Mouse (Mus musculus) kidney, adult 2 months (tissue): Measurements from ENCODE around the gene Pax4. TPM values are rescaled to one million over a fixed set of nuclear protein-coding genes. Genes with fewer than 3 reads are reported as not detected.

Experiments used
- DNase-seq: peaks from one replicate; pipeline ENCODE4 v3.0.0; 2021
- H3K27ac ChIP-seq: fragments of 200-500 bp; 2 replicates; pipeline ENCODE4 v1.5.1; 2012; ENCODE audit warnings: low read depth, low read length, control low read depth, inconsistent platforms; ENCODE audit not compliant: insufficient read depth
- H3K27me3 ChIP-seq: fragments of 200-500 bp; replicated peaks from 2 replicates; pipeline ENCODE4 v1.6.1; 2012; ENCODE audit warnings: mild to moderate bottlenecking, moderate library complexity, low read length, inconsistent platforms; ENCODE audit not compliant: control insufficient read depth, insufficient read depth
- H3K36me3 ChIP-seq: fragments of 200-500 bp; 2 replicates; pipeline ENCODE4 v1.6.1; 2012; ENCODE audit warnings: mild to moderate bottlenecking, moderate library complexity, low read length, inconsistent platforms; ENCODE audit not compliant: control insufficient read depth, insufficient read depth
- H3K4me1 ChIP-seq: fragments of 200-500 bp; 2 replicates; pipeline ENCODE4 v1.6.1; 2011; ENCODE audit warnings: low read length; ENCODE audit not compliant: control insufficient read depth, insufficient read depth
- H3K4me3 ChIP-seq: fragments of 200-500 bp; 2 replicates; pipeline ENCODE4 v1.5.1; 2011; ENCODE audit warnings: mild to moderate bottlenecking, low read depth, low read length, control low read depth; ENCODE audit not compliant: insufficient read depth
- CTCF ChIP-seq: fragments of 200-500 bp; conservative IDR thresholded peaks from 2 replicates; pipeline ENCODE4 v1.5.1; 2011; ENCODE audit warnings: low read depth, mild to moderate bottlenecking, control low read depth, low read length, moderate library complexity, mixed read lengths; ENCODE audit not compliant: insufficient read depth, insufficient read length
- POLR2A ChIP-seq: fragments of 200-500 bp; IDR thresholded peaks from one replicate; pipeline ENCODE4 v1.6.1; 2011; ENCODE audit warnings: low read depth, low read length, control low read depth
- WGBS: fragments of 180-500 bp; shearing (Covaris S2); methylation state at CpG from one replicate; pipeline ENCODE4 v1.1.7; 2018; 5-methylcytosine and 5-hydroxymethylcytosine counted together
- polyA plus RNA-seq: library from polyadenylated mRNA; depleted of rRNA; stranded (reverse); fragments of >200 nt; gene quantifications from 2 replicates; pipeline ENCODE4 v1.2.3, GENCODE M21; 2012

Gene Pax4
- polyA plus RNA-seq, 1 experiment = not detected

GRCm38 (mm10) chr6:28447937-28448336 is 1.2 kb downstream of the Pax4 start:
- Histone ChIP-seq H3K27me3 (no peaks in the 10 kb centered on the region), H3K4me1 (no peaks in the 10 kb centered on the region), H3K27ac (no peak overlapping the region), H3K4me3 (no peak overlapping the region), H3K36me3 (no peaks in the 10 kb centered on the region)
- 70% methylated on average over 7 of the region's 7 CpGs for WGBS
- TF ChIP-seq POLR2A = no peak
- TF ChIP-seq CTCF = no peak
- DNase-seq = no peak

- H3K27ac ChIP-seq = no peak overlapping the region
- WGBS = 75% methylated on average over 6 of the region's 6 CpGs
- TF ChIP-seq POLR2A = no peak
- no peak for TF ChIP-seq CTCF
- DNase-seq = no peak
- H3K4me1 ChIP-seq = no peaks in the 10 kb centered on the region
- H3K27me3 ChIP-seq = no peaks in the 10 kb centered on the region
- H3K4me3 ChIP-seq = no peak overlapping the region
- H3K36me3 ChIP-seq = no peaks in the 10 kb centered on the region
Observed at GRCm38 (mm10) chr6:28431538-28431855, 17.7 kb downstream of the Pax4 start.

DNA sequence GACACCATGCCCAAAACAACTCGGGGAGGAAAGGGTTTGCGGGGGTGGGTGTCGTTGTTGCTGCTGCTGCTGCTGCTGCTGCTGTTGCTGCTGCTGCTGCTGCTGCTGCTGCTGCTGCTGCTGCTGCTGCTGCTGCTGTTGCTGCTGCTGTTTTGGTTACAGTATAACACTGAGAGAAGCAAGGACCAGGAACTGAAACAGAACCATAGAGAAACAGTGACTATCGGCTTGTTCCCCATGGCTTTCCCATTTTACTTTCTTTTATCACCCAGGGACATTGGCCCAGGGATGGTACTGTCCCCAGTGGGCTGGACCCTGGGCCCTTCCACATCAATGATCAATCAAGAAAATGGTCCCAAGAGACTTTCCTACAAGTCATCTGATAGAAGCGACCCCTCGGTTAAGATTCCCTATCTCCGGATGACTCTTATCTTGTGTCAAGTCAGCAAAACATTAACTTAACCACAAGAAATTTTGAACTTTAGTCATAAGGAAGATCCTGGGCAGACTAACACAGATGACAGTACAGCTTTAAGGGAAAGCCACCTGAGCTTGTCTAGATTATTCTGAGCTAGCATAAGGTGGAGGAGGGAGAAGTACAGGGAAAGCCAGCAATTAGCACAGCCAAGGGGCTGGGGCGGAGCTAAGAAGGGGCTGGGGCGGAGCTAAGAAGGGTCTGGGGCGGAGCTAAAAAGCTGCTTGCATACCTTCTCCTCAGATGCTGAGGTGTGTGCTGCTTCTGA is 18.2 kb downstream of the Pax4 start:
- 79% methylated on average over 10 of the region's 10 CpGs for WGBS
- DNase-seq = no peak
- no peak overlapping the region for H3K4me3 ChIP-seq
- H3K27me3 ChIP-seq = no peaks in the 10 kb centered on the region
- H3K27ac ChIP-seq = no peak overlapping the region
- no peaks in the 10 kb centered on the region for H3K4me1 ChIP-seq
- H3K36me3 ChIP-seq = no peaks in the 10 kb centered on the region
- TF ChIP-seq CTCF = no peak
- no peak for TF ChIP-seq POLR2A

DNA sequence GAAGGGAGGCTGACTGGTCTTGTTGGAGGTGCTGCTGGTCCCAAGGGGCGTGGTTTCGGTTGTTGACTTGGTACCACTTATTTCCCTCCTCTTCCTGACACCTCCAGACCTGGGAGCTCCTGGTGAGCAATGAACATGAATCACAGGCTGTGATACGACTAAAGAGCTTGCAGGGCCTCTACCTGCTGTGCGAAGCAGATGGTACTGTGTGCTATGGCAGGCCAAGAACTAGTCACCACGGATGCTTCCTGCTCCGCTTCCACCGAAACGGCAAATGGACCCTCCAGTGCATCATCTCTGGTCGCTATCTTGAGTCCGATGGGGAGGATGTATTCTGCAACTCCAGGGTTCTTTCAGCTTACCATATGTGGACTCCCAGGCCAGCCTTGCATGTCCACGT is 19.3 kb downstream of the Pax4 start:
- DNase-seq = no peak
- Histone ChIP-seq H3K4me3 (no peak overlapping the region), H3K36me3 (no peaks in the 10 kb centered on the region), H3K27me3 (no peaks in the 10 kb centered on the region), H3K27ac (no peak overlapping the region), H3K4me1 (peaks cover under 1% of the 10 kb centered on the region; the same call in 1 of the 2 replicates)
- WGBS = 93% methylated on average over 11 of the region's 11 CpGs
- TF ChIP-seq POLR2A (no peak), CTCF (no peak)

DNA sequence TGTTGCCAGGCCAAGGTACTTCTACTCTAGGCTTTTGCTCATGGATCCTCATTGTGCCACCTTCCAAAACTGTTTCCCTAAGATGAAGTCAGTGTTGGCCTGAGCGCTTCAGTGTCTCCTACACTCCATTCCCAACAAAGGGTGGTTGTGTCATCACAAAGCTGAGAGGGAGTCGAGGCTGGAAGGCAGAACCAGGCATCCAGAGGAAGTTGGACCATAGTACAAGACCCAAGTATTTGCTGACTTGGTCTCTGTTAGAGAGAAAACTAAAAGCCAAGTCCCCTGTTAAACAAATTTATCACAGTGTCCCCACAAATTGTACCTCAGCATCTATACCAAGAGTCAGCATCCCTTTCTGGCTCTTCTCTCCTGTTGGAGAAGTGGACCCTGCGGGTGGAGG is 20.9 kb downstream of the Pax4 start, which contains the start of gene Gcc1:
Gcc1 (minus strand) TSS at position 101 of the 400 bp plus-strand sequence.
- DNase-seq = no peak
- no peak within 1 kb of the TSS for H3K4me3 ChIP-seq
- H3K27ac ChIP-seq = peak within 1 kb of the TSS; percentile 12; the same call in 1 of the 2 replicates
- TF ChIP-seq CTCF (no peak), POLR2A (no peak)
- H3K27me3 ChIP-seq = no peaks in the 10 kb centered on the region
- peaks cover 7% of the 10 kb centered on the region; the same call in 1 of the 2 replicates for H3K4me1 ChIP-seq
- no peaks in the 10 kb centered on the region for H3K36me3 ChIP-seq
- WGBS = 86% methylated on average over 3 of the region's 3 CpGs

DNA sequence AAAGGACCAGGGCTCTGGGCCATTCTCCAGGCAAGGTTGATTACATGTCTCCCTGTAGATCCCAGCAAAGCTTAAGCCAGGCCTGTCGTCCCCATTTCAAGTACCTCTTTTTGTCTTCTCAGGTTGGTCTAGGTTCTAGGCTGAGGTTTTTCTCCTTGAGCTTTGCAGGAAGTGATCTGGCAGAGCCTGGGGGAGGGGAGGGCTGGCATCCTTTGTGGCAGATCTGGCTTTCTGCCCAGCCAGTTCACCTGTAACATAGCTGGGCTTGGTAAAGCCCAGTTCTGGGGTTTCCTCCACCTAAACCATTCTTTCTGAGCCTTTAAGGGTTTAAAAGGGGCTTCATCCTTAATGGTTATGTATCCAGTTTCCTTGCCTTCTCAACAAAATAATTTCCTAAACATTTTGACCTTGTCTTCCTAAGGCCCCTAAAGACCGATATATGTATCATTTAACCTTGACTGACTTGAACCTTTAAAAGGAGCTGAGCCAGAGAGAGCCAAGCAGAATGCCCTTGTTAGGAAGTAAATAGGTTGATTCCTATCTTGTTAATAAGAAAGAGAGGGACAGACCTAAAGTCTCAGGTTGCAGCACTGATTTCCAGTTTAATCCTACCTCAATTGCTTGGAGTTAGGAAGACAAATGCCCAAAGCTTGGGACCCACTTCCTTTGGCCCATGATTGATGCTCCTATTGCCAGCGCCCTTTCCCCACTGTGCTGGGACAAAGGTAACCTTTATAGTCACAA is 21.9 kb downstream of the Pax4 start, which contains the start of gene Fscn3:
Fscn3 (plus strand) TSS at position 694 of the 744 bp plus-strand sequence.
- Histone ChIP-seq H3K4me1 (peaks cover 7% of the 10 kb centered on the region; the same call in 1 of the 2 replicates), H3K4me3 (no peak within 1 kb of the TSS), H3K36me3 (no peaks in the 10 kb centered on the region), H3K27me3 (no peaks in the 10 kb centered on the region), H3K27ac (peak within 1 kb of the TSS; percentile 12; the same call in 1 of the 2 replicates)
- DNase-seq = peak; percentile 66
- TF ChIP-seq CTCF = no peak
- 77% methylated on average over 3 of the region's 3 CpGs for WGBS

- no peak overlapping the region for H3K4me3 ChIP-seq
- peaks cover 11% of the 10 kb centered on the region; the same call in 1 of the 2 replicates for H3K4me1 ChIP-seq
- DNase-seq = no peak
Observed at GRCm38 (mm10) chr6:28425019-28425418, 24.1 kb downstream of the Pax4 start.

More at GRCm38 (mm10) chr6:28425019-28425418, 24.1 kb downstream of the Pax4 start:
- no peaks in the 10 kb centered on the region for H3K27me3 ChIP-seq
- no peaks in the 10 kb centered on the region for H3K36me3 ChIP-seq
- TF ChIP-seq CTCF = no peak
- TF ChIP-seq POLR2A = no peak
- H3K27ac ChIP-seq = no peak overlapping the region
- 91% methylated on average over 6 of the region's 6 CpGs for WGBS
